Mouse (Mus musculus) E14TG2a.4 (cell line): ENCODE data around the gene Ascc1.

Experiments
- CTCF ChIP-seq: conservative IDR thresholded peaks from 2 replicates; pipeline ENCODE4 v1.5.1; 2014; ENCODE audit warnings: low read length
- NANOG ChIP-seq: IDR thresholded peaks from 2 replicates; pipeline ENCODE4 v1.6.1; 2014; ENCODE audit warnings: borderline replicate concordance, low read length, mixed read lengths

DNA sequence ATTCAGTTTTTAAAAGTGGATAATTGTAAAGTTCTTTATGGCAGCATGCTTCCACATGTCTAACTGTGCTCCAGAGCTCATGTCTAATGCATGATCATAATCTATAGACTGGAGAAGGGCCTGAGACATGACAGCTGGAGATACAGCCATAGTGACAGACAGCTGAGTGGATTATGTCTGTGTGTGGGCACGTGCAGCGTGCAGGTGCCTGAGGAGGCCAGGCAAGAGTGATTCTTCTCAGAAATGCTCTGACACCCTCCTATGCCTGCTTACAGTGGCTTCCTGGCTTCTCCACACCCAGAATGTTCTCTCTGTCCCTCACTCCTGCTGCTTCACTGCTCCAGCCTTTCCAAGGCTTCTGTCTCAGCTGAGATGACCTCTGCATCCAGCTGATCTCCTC lies 91.1 kb downstream of the Ascc1 start:
- TF ChIP-seq CTCF: no peak
- TF ChIP-seq NANOG: no peak
